Mouse (Mus musculus) testis, postnatal 14 days (tissue): ENCODE data around the gene Pnn.
A peak's percentile ranks its signal among the peaks of the same experiment; 100 is the strongest.
"Not testable (repeated sequence)": the region's sequence is repeated elsewhere in the genome, so short reads cannot be mapped to it uniquely, and the experiment has no call there.

ENCODE experiments used
- DNase-seq: peaks from one replicate; pipeline ENCODE4 v3.0.0; 2021; ENCODE audit warnings: low spot score

Pnn gene

GRCm38 (mm10) chr12:59066448-59067077 is at the start of gene Pnn:
TSS of gene Pnn (plus strand) at chr12:59066884.
- peak; percentile 99 for DNase-seq

- DNase-seq = no peak
Observed at GRCm38 (mm10) chr12:59017970-59018369, 48.7 kb upstream of the Pnn start.

DNA sequence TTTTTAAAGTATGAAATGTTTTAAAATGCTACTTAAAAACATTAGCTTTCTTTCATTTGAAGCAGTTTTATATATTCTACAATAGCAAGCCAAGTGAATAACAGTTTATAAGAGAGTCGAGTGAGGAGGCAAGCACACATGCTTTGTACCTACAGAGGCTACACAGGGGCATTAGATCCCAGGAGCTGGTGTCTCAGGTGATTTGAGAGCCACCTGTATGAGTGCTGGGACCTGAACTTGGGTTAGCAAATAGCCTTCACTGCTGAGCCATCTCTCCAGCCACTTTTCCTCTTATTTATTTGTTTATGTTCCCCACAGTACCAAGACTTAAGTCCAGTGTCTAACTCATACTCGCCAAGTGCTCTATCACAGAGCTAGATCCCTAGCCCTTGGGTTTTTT is 46.8 kb upstream of the Pnn start:
- no peak for DNase-seq

- no peak for DNase-seq
Observed at GRCm38 (mm10) chr12:59021306-59021705, 45.4 kb upstream of the Pnn start.

- no peak for DNase-seq
Observed at GRCm38 (mm10) chr12:59032101-59032500, 34.6 kb upstream of the Pnn start.

- no peak for DNase-seq
Observed at GRCm38 (mm10) chr12:59039162-59039970, 27.3 kb upstream of the Pnn start.

DNA sequence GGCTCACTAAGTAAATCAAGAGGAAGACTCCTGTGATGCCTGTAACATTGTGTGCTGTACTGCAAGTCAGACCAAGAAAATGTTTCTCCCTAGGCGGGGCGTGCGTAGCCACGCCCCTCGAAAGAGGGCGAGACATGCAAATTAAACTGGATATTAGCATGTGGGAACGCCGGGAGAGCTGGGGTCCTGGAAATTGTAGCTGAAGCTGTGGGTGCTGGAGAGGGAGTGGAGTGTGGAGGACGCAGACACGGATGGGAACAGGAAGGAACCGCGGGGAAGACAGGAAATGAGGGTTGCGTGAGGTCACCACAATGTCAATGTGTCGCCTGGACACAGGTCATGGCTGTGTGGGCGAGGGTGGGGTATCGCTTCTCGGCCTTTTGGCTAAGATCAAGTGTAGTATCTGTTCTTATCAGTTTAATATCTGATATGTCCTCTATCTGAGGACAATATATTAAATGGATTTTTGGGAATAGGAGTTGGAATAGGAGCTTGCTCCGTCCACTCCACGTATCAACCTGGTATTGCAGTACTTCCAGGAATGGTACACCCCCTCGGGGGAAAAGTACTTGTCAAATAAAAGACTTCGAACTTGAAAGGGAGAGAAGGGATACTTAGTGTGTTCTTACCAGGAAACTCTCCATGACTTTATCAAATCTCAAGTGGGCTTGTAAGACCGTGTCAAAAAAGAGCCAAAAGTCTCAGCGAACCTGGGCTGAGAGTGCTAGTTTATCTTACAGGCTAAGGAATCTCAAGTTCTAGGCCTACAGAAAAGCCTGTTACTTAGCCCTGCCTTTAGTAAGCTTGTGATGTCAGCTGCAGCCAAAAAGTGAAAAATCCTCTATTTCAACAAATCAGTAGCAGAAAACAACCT is 26.5 kb upstream of the Pnn start:
- DNase-seq = peak; percentile 82

DNA sequence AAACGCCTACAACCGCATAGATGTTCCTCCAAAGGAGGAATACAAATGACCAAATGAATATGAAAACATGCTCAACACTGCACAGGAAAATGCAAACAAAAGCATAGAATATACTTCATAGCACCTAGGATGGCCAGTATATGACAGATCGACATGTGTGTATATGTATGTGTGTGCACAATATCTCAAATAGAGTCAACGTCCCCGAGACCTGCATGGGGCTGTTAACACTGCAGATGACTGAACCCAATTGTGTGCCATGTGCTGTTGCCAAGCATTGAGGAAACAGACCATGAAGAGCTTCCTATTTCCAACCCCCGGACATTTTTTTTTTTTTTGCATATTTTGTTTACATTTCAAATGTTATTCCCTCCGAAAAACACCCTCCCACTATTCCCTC is 25.8 kb upstream of the Pnn start:
- no peak for DNase-seq

GRCm38 (mm10) chr12:59052470-59052869 is 14.2 kb upstream of the Pnn start:
- no peak for DNase-seq

DNA sequence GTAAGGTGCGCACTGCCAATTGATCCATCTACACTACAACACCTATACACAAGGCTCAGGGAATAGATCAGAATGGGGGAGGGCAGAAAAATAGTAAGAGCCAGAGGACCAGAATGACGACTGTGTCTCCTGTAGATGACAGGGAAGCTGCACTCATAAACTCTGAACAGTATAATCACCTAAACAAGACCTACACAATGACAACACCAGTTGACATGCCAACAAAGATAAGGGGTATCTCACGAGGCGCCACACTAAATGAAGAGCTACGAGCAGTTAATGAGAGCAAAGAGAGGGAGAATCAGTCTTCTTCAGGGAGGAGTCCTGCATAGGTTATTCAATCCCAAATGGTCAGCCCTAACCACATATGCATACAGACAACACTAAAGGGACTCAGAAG is 13.5 kb upstream of the Pnn start:
- no peak for DNase-seq

- DNase-seq = no peak
Observed at GRCm38 (mm10) chr12:59053976-59054375, 12.7 kb upstream of the Pnn start.

- DNase-seq = no peak
Observed at GRCm38 (mm10) chr12:59055196-59055850, 11.4 kb upstream of the Pnn start.

DNA sequence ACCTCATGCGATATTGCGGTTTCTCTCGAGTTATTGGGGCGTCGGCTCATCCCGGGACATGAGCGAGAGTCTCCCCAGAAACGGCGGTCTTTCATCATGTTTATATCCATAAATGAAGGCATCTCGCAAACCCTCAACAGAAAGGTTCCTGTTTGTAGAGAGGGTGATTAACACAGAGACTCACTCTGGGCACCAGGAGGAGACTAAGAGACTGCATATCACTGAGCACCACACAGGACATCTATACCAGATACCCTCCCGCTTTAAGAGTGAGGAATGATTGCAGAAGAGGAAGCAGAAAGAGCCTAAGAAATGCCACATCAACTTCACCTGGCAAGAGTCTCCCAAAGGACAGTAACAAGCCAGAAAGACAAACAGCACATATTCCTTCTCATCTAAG is 10.5 kb upstream of the Pnn start:
- DNase-seq = no peak

GRCm38 (mm10) chr12:59058242-59058641 is 8.4 kb upstream of the Pnn start:
- not testable (repeated sequence) for DNase-seq

DNA sequence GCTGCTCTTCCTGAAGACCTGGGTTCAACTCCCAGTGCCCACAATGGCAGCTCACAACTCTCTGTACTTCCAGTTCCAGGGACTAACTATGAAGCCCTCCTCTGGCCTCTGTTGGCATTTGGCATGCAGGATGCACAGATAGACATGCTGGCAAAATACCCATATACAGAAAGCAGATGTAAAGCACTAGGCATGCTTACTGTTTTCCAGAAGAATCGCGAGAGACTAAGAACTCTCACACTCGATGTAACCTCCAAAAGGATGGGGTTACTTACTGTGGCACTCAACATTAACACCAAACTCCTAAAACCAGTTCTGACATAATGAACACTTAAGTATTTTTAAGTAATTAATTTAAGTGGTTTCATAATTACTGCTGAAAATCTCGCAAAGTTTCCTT is 6.4 kb upstream of the Pnn start:
- DNase-seq = no peak

DNA sequence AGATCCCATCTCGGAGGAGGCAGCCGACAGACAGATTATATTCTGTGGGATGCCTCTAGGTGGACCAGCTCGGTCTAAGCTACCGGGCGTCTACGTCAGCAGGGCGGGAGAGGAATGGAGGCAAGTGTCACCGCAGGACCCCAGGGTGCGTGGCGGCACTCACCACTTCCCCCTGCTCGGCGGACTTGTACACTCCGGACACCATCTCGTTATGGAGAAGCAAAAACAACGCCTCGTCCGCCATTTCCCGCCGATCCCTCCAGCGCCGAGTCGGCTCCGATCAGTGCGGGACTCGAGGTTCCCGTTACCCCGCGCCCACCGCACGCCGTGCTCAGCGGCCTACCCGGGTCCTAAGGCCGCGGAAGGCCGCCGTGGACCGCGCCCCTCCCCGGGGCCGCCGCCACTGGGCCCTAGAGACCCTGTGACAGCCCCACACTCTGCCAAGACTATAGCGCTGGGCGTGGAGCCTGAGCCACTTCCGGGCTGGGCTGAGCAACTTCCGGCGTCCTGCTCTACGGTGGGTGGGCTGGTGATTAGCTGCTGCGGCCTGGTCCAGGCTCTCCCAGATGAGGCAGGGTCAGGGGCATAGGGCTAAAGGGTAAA is 5.6 kb upstream of the Pnn start, which contains the start of gene Trappc6b:
Trappc6b (minus strand) TSS at position 480 of the 603 bp plus-strand sequence.
- peak; percentile 80 for DNase-seq

GRCm38 (mm10) chr12:59064837-59065236 is 1.8 kb upstream of the Pnn start:
- DNase-seq = no peak

GRCm38 (mm10) chr12:59065776-59066175 is 908 bp upstream of the Pnn start:
- DNase-seq = no peak

GRCm38 (mm10) chr12:59067095-59067494 is 411 bp downstream of the Pnn start:
- no peak for DNase-seq

DNA sequence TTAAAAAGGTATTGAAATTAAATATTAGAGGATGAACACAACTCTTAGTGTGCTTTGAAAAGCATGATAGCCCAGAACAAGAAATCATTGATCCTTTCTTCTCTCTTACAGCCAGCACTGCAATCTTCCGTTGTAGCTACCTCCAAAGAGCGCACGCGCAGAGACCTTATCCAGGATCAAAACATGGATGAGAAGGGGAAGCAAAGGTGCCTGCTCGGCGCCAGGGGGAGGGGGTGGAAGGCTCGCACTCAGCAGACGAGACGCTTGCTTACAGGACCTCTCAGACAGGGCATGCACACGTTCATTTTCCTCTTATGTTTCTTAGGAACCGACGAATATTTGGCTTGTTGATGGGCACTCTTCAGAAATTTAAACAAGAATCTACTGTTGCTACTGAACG is 2.1 kb downstream of the Pnn start:
- DNase-seq = no peak

DNA sequence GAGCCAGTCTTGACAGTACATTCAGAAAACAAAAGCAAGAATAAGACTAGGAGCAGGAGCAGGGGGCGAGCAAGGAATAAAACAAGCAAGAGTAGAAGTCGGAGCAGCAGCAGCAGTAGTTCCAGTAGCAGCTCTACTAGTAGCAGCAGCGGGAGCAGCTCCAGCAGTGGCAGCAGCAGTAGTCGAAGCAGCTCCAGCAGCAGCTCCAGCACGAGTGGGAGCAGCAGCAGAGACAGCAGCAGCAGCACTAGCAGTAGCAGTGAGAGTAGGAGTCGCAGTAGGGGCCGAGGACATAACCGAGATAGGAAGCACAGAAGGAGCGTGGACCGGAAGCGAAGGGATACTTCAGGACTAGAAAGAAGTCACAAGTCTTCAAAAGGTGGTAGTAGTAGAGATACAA is 5.6 kb downstream of the Pnn start:
- DNase-seq = no peak

- no peak for DNase-seq
Observed at GRCm38 (mm10) chr12:59074052-59074451, 7.4 kb downstream of the Pnn start.
